8 mouse cellular contexts compared by ENCODE assay signal in genomic region chr7:28148263-28148662, GRCm38 (mm10). TPM values are rescaled to one million over a fixed set of nuclear protein-coding genes. Genes with fewer than 3 reads are reported as not detected.
DNase-seq lines count a peak whose midpoint lies in the region; TF ChIP-seq lines count a peak whose summit lies in the region.

No protein-coding gene starts in this region.

- H3K4me3 ChIP-seq in E14TG2a.4 (replicated peaks; ENCODE audit: low read length) = 0 out of 2 replicates have a peak overlapping the region, but pooled peaks have one; percentile 68

- DNase-seq in adrenal gland, adult (ENCODE audit: inconsistent age in 2 of 2, low spot score in 1 of 2) = peak; percentile 55 to 85
- DNase-seq in embryo, embryonic 11 days = peak; percentile 76
- DNase-seq in heart, postnatal 36 days = peak; percentile 61 to 77
- DNase-seq in large intestine, adult 2 months (ENCODE audit: low read depth, low spot score) = peak; percentile 13
- peak; percentile 74 for DNase-seq in lung, postnatal 10 days
- DNase-seq in right cerebral cortex, adult 2 months (ENCODE audit: low spot score in 2 of 2) = peak; percentile 63 to 68
- DNase-seq in urinary bladder, postnatal 36 days (ENCODE audit: low spot score in 2 of 2) = peak; percentile 48 to 66

- H3K36me3 ChIP-seq in E14TG2a.4 (ENCODE audit: insufficient read depth, low read length) = peaks cover 6% of the 10 kb centered on the region; the same call in 1 of the 2 replicates

- peaks cover 15% of the 10 kb centered on the region for H3K9me3 ChIP-seq in E14TG2a.4 (ENCODE audit: low read length)

- peaks cover 59% of the 10 kb centered on the region for H3K4me1 ChIP-seq in E14TG2a.4 (replicated peaks; ENCODE audit: low read depth, low read length)

- WGBS in large intestine, adult 2 months = 8% methylated on average over 3 of the region's 3 CpGs

- no peaks in the 10 kb centered on the region for H3K27me3 ChIP-seq in E14TG2a.4 (ENCODE audit: insufficient read depth, low read length)

- intact Hi-C loops in heart, postnatal 36 days (cut with DNase I) = loop anchor here (1.0 to 5.0 kb wide), 4 partner anchors 20 to 151 kb away; partner anchors contain the start of gene Psmc4

- peak; percentile 93 for TF ChIP-seq CTCF in E14TG2a.4 (conservative IDR thresholded peaks at IDR 0.05; ENCODE audit: low read length)

RNA-seq across cellular contexts. Expression of gene 9530053A07Rik, which starts 19.0 kb away (rescaled TPM):
- not detected for total RNA-seq in heart, postnatal 36 days (2021)
- 0.25 and 0.48 TPM in 2 replicates for polyA plus RNA-seq in large intestine, adult 2 months (2012; rRNA removed)

RNA-seq across cellular contexts. Expression of gene Fbl, which starts 21.2 kb away (rescaled TPM):
- total RNA-seq in heart, postnatal 36 days (2021) = 10 to 100 TPM; 32.0 to 33.5 TPM
- 58.2 and 60.1 TPM in 2 replicates for polyA plus RNA-seq in large intestine, adult 2 months (2012; rRNA removed)

RNA-seq across cellular contexts. Expression of gene Dyrk1b, which starts 31.0 kb away (rescaled TPM):
- total RNA-seq in heart, postnatal 36 days (2021) = 10 to 100 TPM; 31.2 to 34.2 TPM
- 11.3 and 16.1 TPM in 2 replicates for polyA plus RNA-seq in large intestine, adult 2 months (2012; rRNA removed)

Comparison
In these comparisons a context has a peak if more than half of its experiments do, and no peak if none do; other contexts are left out.
1. Peak in every context shown above with its lines: DNase-seq and H3K4me3 ChIP-seq.
2. DNase-seq: peak in every context shown above with its lines; median percentile 76 in embryo, embryonic 11 days; 74 in lung, postnatal 10 days; 70 in adrenal gland, adult; 69 in heart, postnatal 36 days; 66 in right cerebral cortex, adult 2 months; 57 in urinary bladder, postnatal 36 days; 13 in large intestine, adult 2 months.